Mouse (Mus musculus) MEL (cell line): ENCODE measurements around the gene Qrfpr. TPM values are rescaled to one million over a fixed set of nuclear protein-coding genes. Genes with fewer than 3 reads are reported as not detected.

Experiments
- DNase-seq: peaks from one replicate; pipeline ENCODE4 v3.0.0; 2011; ENCODE audit warnings: low read depth, low spot score
- H3K27ac ChIP-seq: 2 replicates; pipeline ENCODE4 v1.5.1; 2012; ENCODE audit warnings: low read depth, mild to moderate bottlenecking, control low read depth, low read length, moderate library complexity; ENCODE audit not compliant: control insufficient read depth
- H3K27me3 ChIP-seq, 2 experiments: fragments of 150-350 bp in 1 of 2; sonication (generic) in 1 of 2; 2 replicates each; pipeline ENCODE4 v1.6.1; 2012; ENCODE audit warnings: low read length in 2 of 2, mild to moderate bottlenecking in 2 of 2, improper control_type of control experiment in 1 of 2, moderate library complexity in 1 of 2; ENCODE audit not compliant: insufficient read depth in 2 of 2, control insufficient read depth in 1 of 2
- H3K36me3 ChIP-seq, 2 experiments: 2 replicates each; pipeline ENCODE4 v1.6.1; 2012 to 2014; ENCODE audit warnings: low read length in 2 of 2, improper control_type of control experiment in 1 of 2, inconsistent platforms in 1 of 2, mild to moderate bottlenecking in 1 of 2; ENCODE audit not compliant: insufficient read depth in 2 of 2, control insufficient read depth in 1 of 2
- H3K4me1 ChIP-seq, 2 experiments: fragments of 150-350 bp in 1 of 2; sonication (generic) in 1 of 2; 2 replicates each; pipeline ENCODE4 v1.6.1; 2012; ENCODE audit warnings: low read length in 2 of 2, improper control_type of control experiment in 1 of 2, mild to moderate bottlenecking in 1 of 2; ENCODE audit not compliant: insufficient read depth in 2 of 2, control insufficient read depth in 1 of 2
- H3K4me3 ChIP-seq, 2 experiments: fragments of 150-350 bp in 1 of 2; sonication (generic) in 1 of 2; 2 replicates each; pipeline ENCODE4 v1.5.1; 2012; ENCODE audit warnings: low read depth in 2 of 2, low read length in 2 of 2, mild to moderate bottlenecking in 2 of 2, moderate library complexity in 2 of 2, control low read depth in 1 of 2, improper control_type of control experiment in 1 of 2; ENCODE audit not compliant: control insufficient read depth in 1 of 2, insufficient read depth in 1 of 2
- H3K79me2 ChIP-seq: 2 replicates; pipeline ENCODE4 v1.6.1; 2012; ENCODE audit warnings: mild to moderate bottlenecking, low read length, moderate library complexity; ENCODE audit not compliant: control insufficient read depth, poor library complexity, insufficient read depth
- H3K9ac ChIP-seq: 2 replicates; pipeline ENCODE4 v1.6.1; 2012; ENCODE audit warnings: low read depth, mild to moderate bottlenecking, control low read depth, low read length, moderate library complexity; ENCODE audit not compliant: control insufficient read depth, poor library complexity, severe bottlenecking
- H3K9me3 ChIP-seq: fragments of 150-350 bp; sonication (generic); replicated peaks from 2 replicates; pipeline ENCODE4 v1.6.1; 2012; ENCODE audit warnings: mild to moderate bottlenecking, low read length, improper control_type of control experiment, moderate library complexity; ENCODE audit not compliant: insufficient read depth
- BHLHE40 ChIP-seq: IDR thresholded peaks from 2 replicates; pipeline ENCODE4 v1.6.1; 2012; ENCODE audit warnings: low read depth, mild to moderate bottlenecking, inconsistent platforms, low read length, improper control_type of control experiment, borderline replicate concordance
- CHD1 ChIP-seq: IDR thresholded peaks from 2 replicates; pipeline ENCODE4 v1.6.1; 2012; ENCODE audit warnings: low read depth, mild to moderate bottlenecking, inconsistent platforms, low read length, improper control_type of control experiment
- CTCF ChIP-seq, 3 experiments: IDR thresholded peaks in 2 of 3; conservative IDR thresholded peaks in 1 of 3; 2 replicates each; pipeline ENCODE4 v1.5.1; 2011 to 2012; ENCODE audit warnings: low read length in 3 of 3, low read depth in 2 of 3, mild to moderate bottlenecking in 2 of 3, improper control_type of control experiment in 1 of 3, inconsistent platforms in 1 of 3, mixed read lengths in 1 of 3, moderate library complexity in 1 of 3; ENCODE audit not compliant: control insufficient read depth in 1 of 3, insufficient read depth in 1 of 3, poor library complexity in 1 of 3, severe bottlenecking in 1 of 3
- ELF1 ChIP-seq: IDR thresholded peaks from 2 replicates; pipeline ENCODE4 v1.6.1; 2014; ENCODE audit warnings: low read depth, mild to moderate bottlenecking, inconsistent platforms, low read length, improper control_type of control experiment, moderate library complexity
- ETS1 ChIP-seq: IDR thresholded peaks from 2 replicates; pipeline ENCODE4 v1.6.1; 2012; ENCODE audit warnings: low read depth, mild to moderate bottlenecking, inconsistent platforms, low read length, improper control_type of control experiment, moderate library complexity
- GATA1 ChIP-seq: IDR thresholded peaks from 2 replicates; pipeline ENCODE4 v1.6.1; 2011; ENCODE audit warnings: low read depth, low read length, improper control_type of control experiment
- HCFC1 ChIP-seq: IDR thresholded peaks from 2 replicates; pipeline ENCODE4 v1.6.1; 2012; ENCODE audit warnings: low read depth, mild to moderate bottlenecking, inconsistent platforms, low read length, improper control_type of control experiment, moderate library complexity
- MAX ChIP-seq: IDR thresholded peaks from 2 replicates; pipeline ENCODE4 v1.6.1; 2011; ENCODE audit warnings: low read length, improper control_type of control experiment
- MAZ ChIP-seq: IDR thresholded peaks from 2 replicates; pipeline ENCODE4 v1.6.1; 2012; ENCODE audit warnings: low read depth, mild to moderate bottlenecking, inconsistent platforms, low read length, improper control_type of control experiment
- MEF2A ChIP-seq: IDR thresholded peaks from 2 replicates; pipeline ENCODE4 v1.6.1; 2014; ENCODE audit warnings: low read depth, mild to moderate bottlenecking, inconsistent platforms, low read length, improper control_type of control experiment; ENCODE audit not compliant: poor library complexity, insufficient replicate concordance, severe bottlenecking; ENCODE audit errors: extremely low read depth
- MYB ChIP-seq: IDR thresholded peaks from 2 replicates; pipeline ENCODE4 v1.6.1; 2011; ENCODE audit warnings: mild to moderate bottlenecking, low read depth, low read length, improper control_type of control experiment
- MYC ChIP-seq: IDR thresholded peaks from 2 replicates; pipeline ENCODE4 v1.6.1; 2011; ENCODE audit warnings: low read depth, mild to moderate bottlenecking, low read length, improper control_type of control experiment, moderate library complexity
- NELFE ChIP-seq: IDR thresholded peaks from 2 replicates; pipeline ENCODE4 v1.6.1; 2011; ENCODE audit warnings: low read depth, low read length, improper control_type of control experiment
- POLR2A ChIP-seq, 2 experiments: IDR thresholded peaks; 2 replicates each; pipeline ENCODE4 v1.6.1; 2011 to 2012; ENCODE audit warnings: low read length in 2 of 2, mild to moderate bottlenecking in 2 of 2, control low read depth in 1 of 2, improper control_type of control experiment in 1 of 2, low read depth in 1 of 2, moderate library complexity in 1 of 2; ENCODE audit not compliant: control insufficient read depth in 1 of 2, insufficient read depth in 1 of 2, poor library complexity in 1 of 2
- POLR2AphosphoS5 ChIP-seq: IDR thresholded peaks from 2 replicates; pipeline ENCODE4 v1.6.1; 2012; ENCODE audit warnings: low read depth, borderline replicate concordance, mild to moderate bottlenecking, inconsistent platforms, low read length, moderate library complexity, mixed read lengths
- RAD21 ChIP-seq: IDR thresholded peaks from 2 replicates; pipeline ENCODE4 v1.6.1; 2011; ENCODE audit warnings: mild to moderate bottlenecking, low read depth, low read length, improper control_type of control experiment
- SIN3A ChIP-seq: IDR thresholded peaks from 2 replicates; pipeline ENCODE4 v1.6.1; 2012; ENCODE audit warnings: low read length, improper control_type of control experiment, inconsistent platforms
- SMC3 ChIP-seq: IDR thresholded peaks from 2 replicates; pipeline ENCODE4 v1.6.1; 2011; ENCODE audit warnings: low read depth, low read length, improper control_type of control experiment
- UBTF ChIP-seq: IDR thresholded peaks from 2 replicates; pipeline ENCODE4 v1.6.1; 2012; ENCODE audit warnings: low read depth, mild to moderate bottlenecking, inconsistent platforms, low read length, improper control_type of control experiment, moderate library complexity, borderline replicate concordance; ENCODE audit not compliant: insufficient read depth
- USF1 ChIP-seq: IDR thresholded peaks from 2 replicates; pipeline ENCODE4 v1.6.1; 2014; ENCODE audit warnings: low read depth, mild to moderate bottlenecking, inconsistent platforms, low read length, improper control_type of control experiment, moderate library complexity
- USF2 ChIP-seq, 2 experiments: IDR thresholded peaks; 2 replicates each; pipeline ENCODE4 v1.6.1; 2011 to 2012; ENCODE audit warnings: improper control_type of control experiment in 2 of 2, low read length in 2 of 2, borderline replicate concordance in 1 of 2, inconsistent platforms in 1 of 2, low read depth in 1 of 2, mild to moderate bottlenecking in 1 of 2; ENCODE audit not compliant: insufficient read depth in 1 of 2
- ZC3H11A ChIP-seq: IDR thresholded peaks from 2 replicates; pipeline ENCODE4 v1.6.1; 2012; ENCODE audit warnings: low read depth, mild to moderate bottlenecking, inconsistent platforms, low read length, improper control_type of control experiment
- ZKSCAN1 ChIP-seq: IDR thresholded peaks from 2 replicates; pipeline ENCODE4 v1.6.1; 2012; ENCODE audit warnings: low read depth, mild to moderate bottlenecking, inconsistent platforms, low read length, improper control_type of control experiment, moderate library complexity
- ZMIZ1 ChIP-seq: IDR thresholded peaks from 2 replicates; pipeline ENCODE4 v1.6.1; 2012; ENCODE audit warnings: low read depth, mild to moderate bottlenecking, inconsistent platforms, low read length, improper control_type of control experiment, moderate library complexity
- ZNF384 ChIP-seq: IDR thresholded peaks from 2 replicates; pipeline ENCODE4 v1.6.1; 2012; ENCODE audit warnings: low read depth, mild to moderate bottlenecking, inconsistent platforms, low read length, improper control_type of control experiment
- polyA plus RNA-seq, 2 experiments: library from polyadenylated mRNA; stranded (reverse) in 1 of 2; unstranded in 1 of 2; fragments of >175 nt in 1 of 2; fragments of >200 nt in 1 of 2; gene quantifications; 2 replicates each; pipeline versions ENCODE4 v1.2.1 to v1.2.4; 2012; ENCODE audit warnings: low replicate concordance in 2 of 2, low read depth in 1 of 2; ENCODE audit not compliant: insufficient read length in 2 of 2, insufficient read depth in 1 of 2, missing spikeins in 1 of 2
- total RNA-seq: library from RNA; depleted of rRNA; stranded (reverse); fragments of 300-350 nt; gene quantifications from 2 replicates; pipeline ENCODE4 v1.2.3, GENCODE M21; 2012

Qrfpr gene
- total and polyA plus RNA-seq, 3 experiments = not detected

GRCm38 (mm10) chr3:36189243-36189642 lies 32.9 kb downstream of the Qrfpr start:
- DNase-seq = no peak
- no peaks in the 10 kb centered on the region for H3K4me1 ChIP-seq
- no peak for TF ChIP-seq GATA1
- no peak for TF ChIP-seq USF1
- no peak overlapping the region for H3K27ac ChIP-seq
- no peaks in the 10 kb centered on the region for H3K79me2 ChIP-seq
- no peak overlapping the region for H3K9ac ChIP-seq
- no peak overlapping the region for H3K4me3 ChIP-seq
- H3K36me3 ChIP-seq = no peaks in the 10 kb centered on the region
- H3K9me3 ChIP-seq = no peaks in the 10 kb centered on the region
- H3K27me3 ChIP-seq = peaks cover 4 to 11% of the 10 kb centered on the region in 2 experiments

GRCm38 (mm10) chr3:36186510-36186909 lies 35.6 kb downstream of the Qrfpr start:
- no peak overlapping the region for H3K4me3 ChIP-seq
- no peak overlapping the region for H3K27ac ChIP-seq
- H3K9me3 ChIP-seq = no peaks in the 10 kb centered on the region
- H3K27me3 ChIP-seq = peaks cover 4 to 8% of the 10 kb centered on the region in 2 experiments
- H3K36me3 ChIP-seq = no peaks in the 10 kb centered on the region
- TF ChIP-seq CTCF (IDR thresholded peaks at IDR 0.05 in 2 of 3, conservative IDR thresholded peaks at IDR 0.05 in 1 of 3; ENCODE audit: control insufficient read depth in 1 of 3, insufficient read depth in 1 of 3, low read depth in 2 of 3, low read length in 3 of 3, poor library complexity in 1 of 3, severe bottlenecking in 1 of 3) (no peak), UBTF (no peak), ZC3H11A (no peak), MYB (no peak), POLR2A (IDR thresholded peaks at IDR 0.05; ENCODE audit: control insufficient read depth in 1 of 2, insufficient read depth in 1 of 2, low read depth in 1 of 2, low read length in 2 of 2, poor library complexity in 1 of 2) (no peak), MAZ (no peak), ZNF384 (no peak), MYC (no peak), RAD21 (no peak), ETS1 (no peak)
- no peak for DNase-seq
- no peak overlapping the region for H3K9ac ChIP-seq
- no peaks in the 10 kb centered on the region for H3K79me2 ChIP-seq
- no peaks in the 10 kb centered on the region for H3K4me1 ChIP-seq

DNA sequence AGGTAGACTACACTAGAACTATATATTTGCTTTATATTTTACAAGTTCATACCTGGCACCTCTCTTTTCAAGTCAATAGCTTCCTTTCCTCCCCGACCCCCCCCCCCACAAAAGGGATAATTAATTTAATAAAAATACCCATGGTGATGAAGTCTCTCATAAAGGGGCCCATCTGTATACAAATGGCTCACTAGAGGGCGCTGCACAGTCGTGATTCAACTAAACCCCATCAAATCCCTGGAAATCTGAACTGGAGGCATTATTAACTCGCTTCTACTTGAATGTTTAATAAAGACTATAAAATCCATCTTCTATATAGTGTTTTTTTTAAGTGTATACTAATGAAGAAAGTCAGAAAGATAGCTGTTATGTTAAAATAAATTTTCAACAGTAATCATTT lies 40.6 kb downstream of the Qrfpr start:
- Histone ChIP-seq H3K9me3 (no peaks in the 10 kb centered on the region), H3K27me3 (peaks cover 5 to 6% of the 10 kb centered on the region in 2 experiments; a peak in 3 of 4 replicates), H3K4me3 (no peak overlapping the region), H3K4me1 (no peaks in the 10 kb centered on the region), H3K36me3 (no peaks in the 10 kb centered on the region), H3K9ac (no peak overlapping the region), H3K79me2 (no peaks in the 10 kb centered on the region), H3K27ac (no peak overlapping the region)
- peak; percentile 63 for DNase-seq
- peak; percentile 75 for TF ChIP-seq SMC3
- TF ChIP-seq CHD1 = no peak
- no peak for TF ChIP-seq ETS1
- no peak for TF ChIP-seq USF2 (IDR thresholded peaks at IDR 0.05; ENCODE audit: borderline replicate concordance in 1 of 2, insufficient read depth in 1 of 2, low read depth in 1 of 2, low read length in 2 of 2)
- TF ChIP-seq POLR2AphosphoS5 = no peak
- no peak for TF ChIP-seq MAX
- no peak for TF ChIP-seq BHLHE40
- peak; percentile 46 for TF ChIP-seq ZC3H11A
- no peak for TF ChIP-seq NELFE
- TF ChIP-seq UBTF = no peak
- peak; percentile 75 for TF ChIP-seq RAD21
- peak; percentile 45 to 75 (median 62) for TF ChIP-seq CTCF (IDR thresholded peaks at IDR 0.05 in 2 of 3, conservative IDR thresholded peaks at IDR 0.05 in 1 of 3; ENCODE audit: control insufficient read depth in 1 of 3, insufficient read depth in 1 of 3, low read depth in 2 of 3, low read length in 3 of 3, poor library complexity in 1 of 3, severe bottlenecking in 1 of 3)
- no peak for TF ChIP-seq SIN3A
- no peak for TF ChIP-seq ZMIZ1
- TF ChIP-seq ZKSCAN1 = no peak
- TF ChIP-seq ELF1 = no peak
- no peak for TF ChIP-seq ZNF384
- no peak for TF ChIP-seq HCFC1
- no peak for TF ChIP-seq MEF2A
